Mouse (Mus musculus) ovary, postnatal 10 days (tissue): ENCODE data around the gene Itpkb.
A peak's percentile ranks its signal among the peaks of the same experiment; 100 is the strongest.
"Not testable (repeated sequence)": the region's sequence is repeated elsewhere in the genome, so short reads cannot be mapped to it uniquely, and the experiment has no call there.

ENCODE experiments used
- DNase-seq: peaks from one replicate; pipeline ENCODE4 v3.0.0; 2022; ENCODE audit warnings: low spot score

The Itpkb gene

GRCm38 (mm10) chr1:180368112-180368511 is 37.8 kb downstream of the Itpkb start:
- DNase-seq, result no peak

- DNase-seq, result no peak
Measured at GRCm38 (mm10) chr1:180368646-180369045, 38.4 kb downstream of the Itpkb start.

GRCm38 (mm10) chr1:180370858-180371652 is 40.8 kb downstream of the Itpkb start:
- DNase-seq, result no peak

- DNase-seq, result not testable (repeated sequence)
Measured at GRCm38 (mm10) chr1:180372258-180372657, 42.0 kb downstream of the Itpkb start.

- no peak for DNase-seq
Measured at GRCm38 (mm10) chr1:180376598-180376997, 46.3 kb downstream of the Itpkb start.

GRCm38 (mm10) chr1:180379559-180379958 is 49.3 kb downstream of the Itpkb start:
- no peak for DNase-seq

- DNase-seq, result no peak
Measured at GRCm38 (mm10) chr1:180382358-180382757, 52.1 kb downstream of the Itpkb start.

DNA sequence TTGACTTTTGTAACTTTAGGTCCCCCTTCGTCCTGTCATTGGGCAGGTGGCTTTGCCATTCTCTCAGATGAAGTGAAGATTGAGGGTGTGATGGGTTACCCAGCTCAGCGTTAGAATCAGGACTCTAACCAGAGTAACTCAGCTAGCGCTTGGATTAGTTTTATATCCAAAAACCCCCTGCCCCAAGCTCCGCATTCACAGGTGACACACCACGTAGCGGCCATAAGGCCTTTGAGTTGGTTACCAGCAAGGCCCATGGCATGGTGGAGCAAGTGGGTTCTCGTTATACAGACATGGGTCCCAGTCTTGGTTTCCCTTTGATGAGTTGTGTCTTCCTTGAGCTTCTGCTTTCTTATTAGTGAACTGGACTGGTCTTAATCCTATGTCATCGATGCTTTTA is 53.6 kb downstream of the Itpkb start:
- no peak for DNase-seq

DNA sequence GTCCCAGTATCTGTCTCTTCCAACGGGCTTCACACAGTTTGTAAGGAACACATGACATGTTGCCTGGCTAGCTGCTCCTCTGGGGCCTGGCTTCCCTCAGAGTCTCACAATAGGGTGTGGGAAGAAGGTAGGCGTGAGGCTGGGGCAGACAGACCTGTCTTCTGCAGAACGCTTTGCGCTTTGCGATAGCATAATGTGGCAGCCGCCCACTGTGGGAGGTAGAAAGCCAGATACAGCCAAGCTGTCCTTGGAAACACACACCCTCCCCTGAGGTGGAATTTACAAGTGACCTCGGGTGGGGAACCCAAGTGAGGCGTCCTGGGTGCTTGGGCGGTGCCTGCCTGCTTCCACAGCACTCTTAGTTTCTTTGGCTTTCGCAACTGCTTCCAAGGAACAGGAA is 54.2 kb downstream of the Itpkb start:
- no peak for DNase-seq

- DNase-seq, result no peak
Measured at GRCm38 (mm10) chr1:180385308-180385707, 55.0 kb downstream of the Itpkb start.

- peak; percentile 95 for DNase-seq
Measured at GRCm38 (mm10) chr1:180386951-180387749, 56.9 kb downstream of the Itpkb start.

GRCm38 (mm10) chr1:180387750-180388480 is 57.6 kb downstream of the Itpkb start:
- DNase-seq, result no peak

DNA sequence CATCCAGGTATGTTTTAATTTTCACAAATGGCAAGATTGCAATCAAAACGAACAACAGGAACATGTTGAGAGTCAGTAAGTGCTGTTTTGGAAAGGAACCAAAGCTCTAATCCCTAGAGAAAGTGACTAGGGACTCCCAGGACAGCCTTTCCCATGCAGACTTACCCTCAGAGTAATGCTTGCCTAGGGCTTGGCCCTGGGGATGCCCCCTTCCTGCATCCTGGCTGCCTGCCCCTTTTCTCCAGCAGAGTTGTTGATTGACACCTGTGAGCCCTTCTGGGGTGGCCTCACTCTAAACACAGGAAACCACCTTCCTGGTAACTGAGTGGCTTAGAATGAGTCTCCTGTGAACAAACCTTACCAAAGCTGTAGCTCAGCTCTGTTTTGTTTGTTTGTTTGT is 58.2 kb downstream of the Itpkb start:
- no peak for DNase-seq

DNA sequence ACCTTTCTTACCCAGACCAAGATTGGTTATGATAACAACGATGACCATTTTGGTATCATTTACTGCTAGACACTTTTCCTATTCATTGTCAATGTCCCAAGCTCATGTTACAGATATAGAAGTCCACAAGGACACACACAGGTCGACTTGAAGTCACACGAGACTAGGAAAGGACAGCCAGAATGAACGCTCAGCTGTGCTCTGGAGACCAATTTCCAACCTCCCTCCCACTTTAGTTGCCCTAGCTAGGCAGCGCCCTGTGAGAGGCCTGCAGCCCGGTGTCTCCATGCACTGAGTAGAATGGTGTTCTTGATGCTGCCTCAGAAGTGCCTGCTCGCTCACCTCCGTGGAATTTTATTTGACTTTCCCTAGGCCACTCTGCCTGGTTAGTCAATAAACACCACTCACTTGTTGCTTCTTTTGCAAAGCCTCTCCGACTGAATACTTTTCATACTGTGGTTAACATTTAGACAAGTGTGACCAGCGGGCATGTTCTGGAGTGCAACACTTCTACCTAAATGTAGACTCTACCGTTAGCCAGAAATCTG is 59.0 kb downstream of the Itpkb start:
- not testable (repeated sequence) for DNase-seq

GRCm38 (mm10) chr1:180390321-180390731 is 60.0 kb downstream of the Itpkb start:
- no peak for DNase-seq

DNA sequence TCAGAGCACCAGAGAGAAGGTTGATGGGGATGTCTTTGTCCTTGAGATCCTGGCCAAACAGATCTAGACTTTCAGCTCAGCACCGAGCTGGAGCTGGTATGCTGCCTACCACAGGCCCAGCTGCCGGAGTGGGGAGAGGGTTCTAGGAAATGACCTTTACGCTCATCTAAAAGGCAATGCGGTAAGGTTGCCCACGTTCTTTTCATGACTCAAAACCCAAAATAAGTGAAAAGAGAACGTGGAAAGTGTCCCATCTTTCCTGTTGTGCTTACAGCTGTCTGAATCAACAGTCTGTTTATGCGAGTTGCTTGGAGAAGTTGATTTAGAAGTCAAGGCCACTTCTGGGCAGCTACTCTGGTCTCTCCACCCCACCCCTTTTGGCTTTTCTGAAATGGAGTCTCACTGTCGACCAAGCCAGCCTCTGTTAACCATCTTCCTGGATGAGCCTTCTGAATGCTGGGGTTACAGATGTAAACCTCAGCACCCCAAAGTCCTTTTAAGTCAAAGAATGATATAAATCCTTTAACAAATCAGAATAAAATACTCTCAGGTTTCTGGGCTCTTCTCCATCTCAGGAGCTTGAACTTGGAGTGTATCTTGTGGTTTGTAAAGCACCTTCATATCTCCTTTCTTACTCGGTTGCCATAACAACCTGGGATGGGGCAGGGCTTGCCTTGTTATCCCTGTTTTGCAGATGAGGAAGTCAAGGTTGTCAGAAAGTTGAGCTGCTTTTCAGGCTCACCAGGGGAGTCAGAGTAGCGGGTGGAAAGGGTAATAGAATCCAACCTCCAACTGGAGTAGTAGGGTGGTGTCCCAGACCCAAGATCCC is 60.7 kb downstream of the Itpkb start:
- DNase-seq, result no peak

GRCm38 (mm10) chr1:180391575-180391945 is 61.3 kb downstream of the Itpkb start:
- no peak for DNase-seq

GRCm38 (mm10) chr1:180392137-180392798 is 62.0 kb downstream of the Itpkb start:
- DNase-seq, result no peak

GRCm38 (mm10) chr1:180393017-180393797 is 62.9 kb downstream of the Itpkb start:
- DNase-seq, result no peak

DNA sequence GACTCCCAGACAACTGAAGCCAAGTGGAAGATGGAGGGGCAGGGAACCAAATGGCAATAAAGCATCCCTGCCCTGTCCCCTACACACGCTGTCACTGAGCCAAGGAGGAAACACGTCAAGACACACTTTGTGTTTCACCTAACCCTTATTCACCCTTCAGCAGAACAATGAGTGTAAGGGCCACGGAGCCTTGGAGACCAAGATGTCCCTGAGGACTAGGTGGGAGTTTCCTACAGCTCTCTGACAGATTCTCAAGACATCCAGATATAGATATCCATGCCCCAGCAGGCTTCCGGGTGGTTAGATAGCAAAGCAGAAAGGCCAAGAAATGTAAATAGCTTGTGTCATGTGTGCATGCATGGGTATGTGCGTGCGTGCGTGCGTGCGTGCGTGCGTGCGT is 63.6 kb downstream of the Itpkb start:
- DNase-seq, result no peak
